29 mouse cellular contexts compared by ENCODE assay signal in the genomic region with DNA sequence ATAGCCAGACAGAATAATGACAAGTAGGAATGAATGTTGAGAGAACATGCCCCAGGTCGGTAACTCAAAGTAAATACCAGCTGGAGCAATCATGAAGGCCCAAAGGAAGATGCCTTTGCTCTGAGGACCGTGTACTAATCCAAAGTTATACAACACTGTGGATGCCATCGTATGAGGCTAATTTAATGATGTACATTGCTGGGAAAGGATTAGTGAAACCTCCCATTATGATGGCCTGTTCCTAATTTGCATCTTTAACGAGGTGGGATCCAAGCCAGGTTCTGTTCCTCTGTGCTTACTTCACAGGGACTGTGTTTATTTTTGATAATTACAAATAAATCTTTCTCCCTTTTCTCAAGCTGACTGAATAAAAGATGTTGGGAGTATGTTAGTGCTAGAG.
DNase-seq lines count a peak whose midpoint lies in the region; ATAC-seq lines count a peak whose summit lies in the region.
"Had no signal": no experiment of that assay in that cellular context is flagged by ENCODE, and none has a peak within 500 bp of the region (broad histone marks: within the 10 kb centered on the region; RNA-seq: fewer than 3 reads in every experiment).

No protein-coding gene starts in this region.

- no peak overlapping the region for H3K9ac ChIP-seq in forebrain, embryonic 11.5 days (ENCODE audit: low read length)
- no peak overlapping the region for H3K9ac ChIP-seq in forebrain, embryonic 13.5 days
- no peak overlapping the region for H3K9ac ChIP-seq in midbrain, embryonic 14.5 days (replicated peaks; ENCODE audit: low read length)
- no peak overlapping the region for H3K9ac ChIP-seq in midbrain, embryonic 16.5 days (ENCODE audit: low read depth, low read length)
- H3K9ac ChIP-seq: embryonic facial prominence, embryonic 13.5 days; heart, embryonic 13.5 days; hindbrain, embryonic 14.5 days had no signal

- no peaks in the 10 kb centered on the region for H3K4me1 ChIP-seq in forebrain, embryonic 11.5 days (replicated peaks; ENCODE audit: control insufficient read depth, insufficient read depth, low read length)
- H3K4me1 ChIP-seq in forebrain, embryonic 13.5 days: peaks cover 5% of the 10 kb centered on the region; the same call in 1 of the 2 replicates
- no peaks in the 10 kb centered on the region for H3K4me1 ChIP-seq in midbrain, embryonic 14.5 days (ENCODE audit: control insufficient read depth, insufficient read depth, low read length)
- no peaks in the 10 kb centered on the region for H3K4me1 ChIP-seq in midbrain, embryonic 16.5 days (ENCODE audit: control insufficient read depth, insufficient read depth, low read length)
- H3K4me1 ChIP-seq: embryonic facial prominence, embryonic 13.5 days; heart, embryonic 10.5 days; heart, embryonic 13.5 days had no signal

- no peaks in the 10 kb centered on the region for H3K36me3 ChIP-seq in forebrain, embryonic 11.5 days (ENCODE audit: control insufficient read depth, insufficient read depth, low read length)
- no peaks in the 10 kb centered on the region for H3K36me3 ChIP-seq in forebrain, embryonic 13.5 days (ENCODE audit: poor library complexity, severe bottlenecking)
- no peaks in the 10 kb centered on the region for H3K36me3 ChIP-seq in midbrain, embryonic 14.5 days (ENCODE audit: control insufficient read depth, insufficient read depth, low read length)
- H3K36me3 ChIP-seq in midbrain, embryonic 16.5 days (ENCODE audit: control insufficient read depth, insufficient read depth, low read length): no peaks in the 10 kb centered on the region
- H3K36me3 ChIP-seq: embryonic facial prominence, embryonic 13.5 days; G1E; heart, embryonic 10.5 days; heart, embryonic 13.5 days had no signal

- no peak for DNase-seq in forebrain, embryonic 11.5 days (ENCODE audit: low spot score)
- peak; percentile 40 for DNase-seq in midbrain, embryonic 14.5 days
- peak; percentile 42 for DNase-seq in brain, adult 2 months (ENCODE audit: low read depth, low spot score)
- no peak for DNase-seq in layer of hippocampus, adult 8-10 months (ENCODE audit: low spot score in 2 of 2)
- DNase-seq: adrenal gland, adult 8-10 months; adrenal gland, postnatal 25 days; B cell, adult 2 months; cerebellum, adult 11 months; cerebellum, adult 2 months; cerebellum, adult 9-11 months; cerebellum, postnatal 25 days; gastrocnemius, postnatal 10 days; gastrocnemius, postnatal 36 days; heart, adult 2 months; heart, postnatal 14 days; heart, postnatal 4 days; kidney, adult 18-20 months had no signal

- peak; percentile 55; the same call in 1 of the 2 replicates for ATAC-seq in forebrain, embryonic 11.5 days (replicated peaks; ENCODE audit: low FRiP score)
- no peak for ATAC-seq in forebrain, embryonic 13.5 days
- ATAC-seq in midbrain, embryonic 14.5 days (ENCODE audit: low FRiP score, low TSS enrichment): no peak
- ATAC-seq in midbrain, embryonic 16.5 days: no peak
- ATAC-seq: forebrain, embryonic 16.5 days; hindbrain, postnatal 0 days; inflammation-experienced regulatory T-cells, adult 6 months; intestine, embryonic 16.5 days had no signal

- WGBS in forebrain, embryonic 11.5 days: 54% methylated on average over 4 of the region's 4 CpGs
- 42% methylated on average over 4 of the region's 4 CpGs for WGBS in forebrain, embryonic 13.5 days
- WGBS in midbrain, embryonic 14.5 days: 66% methylated on average over 4 of the region's 4 CpGs
- WGBS in midbrain, embryonic 16.5 days: 58% methylated on average over 4 of the region's 4 CpGs

- no peaks in the 10 kb centered on the region for H3K9me3 ChIP-seq in forebrain, embryonic 11.5 days (ENCODE audit: control insufficient read depth, low read length)
- H3K9me3 ChIP-seq in forebrain, embryonic 13.5 days (replicated peaks): no peaks in the 10 kb centered on the region
- no peaks in the 10 kb centered on the region for H3K9me3 ChIP-seq in midbrain, embryonic 14.5 days (ENCODE audit: control insufficient read depth, low read length)
- no peaks in the 10 kb centered on the region for H3K9me3 ChIP-seq in midbrain, embryonic 16.5 days (replicated peaks; ENCODE audit: control insufficient read depth, low read length, poor library complexity, severe bottlenecking)
- H3K9me3 ChIP-seq: embryonic facial prominence, embryonic 13.5 days; G1E; heart, embryonic 10.5 days; heart, embryonic 13.5 days had no signal

- no peak overlapping the region for H3K4me3 ChIP-seq in forebrain, embryonic 11.5 days (ENCODE audit: low read depth, low read length)
- H3K4me3 ChIP-seq in forebrain, embryonic 13.5 days: no peak overlapping the region
- no peak overlapping the region for H3K4me3 ChIP-seq in midbrain, embryonic 14.5 days (replicated peaks; ENCODE audit: low read depth, low read length)
- no peak overlapping the region for H3K4me3 ChIP-seq in midbrain, embryonic 16.5 days (ENCODE audit: low read depth, low read length)
- H3K4me3 ChIP-seq: embryonic facial prominence, embryonic 13.5 days; heart, adult 2 months; heart, embryonic 10.5 days; heart, embryonic 13.5 days had no signal

- H3K4me2 ChIP-seq in forebrain, embryonic 11.5 days (ENCODE audit: low read depth, low read length, severe bottlenecking): no peak overlapping the region
- H3K4me2 ChIP-seq in forebrain, embryonic 13.5 days: no peak overlapping the region
- no peak overlapping the region for H3K4me2 ChIP-seq in midbrain, embryonic 14.5 days (ENCODE audit: low read length)
- no peak overlapping the region for H3K4me2 ChIP-seq in midbrain, embryonic 16.5 days (ENCODE audit: low read length)
- H3K4me2 ChIP-seq: embryonic facial prominence, embryonic 13.5 days; heart, embryonic 13.5 days; hindbrain, embryonic 14.5 days had no signal

- H3K27me3 ChIP-seq in forebrain, embryonic 11.5 days (ENCODE audit: control insufficient read depth, insufficient read depth, low read length): no peaks in the 10 kb centered on the region
- H3K27me3 ChIP-seq in forebrain, embryonic 13.5 days: peaks cover 12% of the 10 kb centered on the region
- no peaks in the 10 kb centered on the region for H3K27me3 ChIP-seq in midbrain, embryonic 14.5 days (ENCODE audit: control insufficient read depth, insufficient read depth, low read length)
- no peaks in the 10 kb centered on the region for H3K27me3 ChIP-seq in midbrain, embryonic 16.5 days (ENCODE audit: control insufficient read depth, insufficient read depth, low read depth, low read length)
- H3K27me3 ChIP-seq: CH12.LX; embryonic facial prominence, embryonic 13.5 days; heart, embryonic 13.5 days had no signal

- H3K27ac ChIP-seq in forebrain, embryonic 11.5 days (ENCODE audit: low read depth, low read length): no peak overlapping the region
- no peak overlapping the region for H3K27ac ChIP-seq in forebrain, embryonic 13.5 days
- no peak overlapping the region for H3K27ac ChIP-seq in midbrain, embryonic 14.5 days (replicated peaks; ENCODE audit: low read depth, low read length)
- no peak overlapping the region for H3K27ac ChIP-seq in midbrain, embryonic 16.5 days (ENCODE audit: low read length)
- H3K27ac ChIP-seq: embryonic facial prominence, embryonic 13.5 days; heart, adult 2 months; heart, embryonic 10.5 days; heart, embryonic 13.5 days; hindbrain, embryonic 14.5 days; hindbrain, postnatal 0 days had no signal

Comparison
In these comparisons a context has a peak if more than half of its experiments do, and no peak if none do; other contexts are left out.
1. DNase-seq: peak in midbrain, embryonic 14.5 days (single experiment) and brain, adult 2 months (single experiment); none in forebrain, embryonic 11.5 days (single experiment) and layer of hippocampus, adult 8-10 months (0 of 2).